Mouse (Mus musculus) adrenal gland, adult (tissue): ENCODE measurements around the gene Gm3839.
"Not testable (repeated sequence)": the region's sequence is repeated elsewhere in the genome, so short reads cannot be mapped to it uniquely, and the experiment has no call there.

Source experiments
- DNase-seq, 2 experiments: peaks; one replicate each; pipeline ENCODE4 v3.0.0; 2022 to 2023; ENCODE audit warnings: low spot score in 1 of 2; ENCODE audit not compliant: inconsistent age in 2 of 2

The Gm3839 gene

GRCm38 (mm10) chr14:11356626-11357025, at the start of gene Gm3839:
TSS of gene Gm3839 (minus strand) at chr14:11356726.
- DNase-seq = not testable (repeated sequence)

DNA sequence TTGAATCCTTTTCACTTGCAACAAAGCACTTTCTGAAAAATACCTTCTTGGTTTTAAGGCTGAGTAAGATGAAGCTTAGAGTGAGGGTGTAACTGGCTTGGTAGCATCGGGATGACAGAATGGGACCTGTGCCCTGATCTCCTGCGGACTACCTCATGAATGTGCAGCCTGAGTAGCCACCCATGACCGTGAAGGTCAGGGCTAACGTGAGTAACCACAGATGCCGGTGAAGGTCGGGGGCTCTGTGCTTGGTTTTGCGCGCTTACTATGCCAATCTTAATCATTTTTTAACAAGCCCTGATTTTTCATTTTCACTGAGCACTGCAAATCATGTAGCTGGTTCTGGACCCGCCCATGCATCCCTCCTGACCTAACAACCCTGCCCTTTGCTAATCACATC, 49.1 kb upstream of the Gm3839 start:
- peak; percentile 31 to 72 for DNase-seq

DNA sequence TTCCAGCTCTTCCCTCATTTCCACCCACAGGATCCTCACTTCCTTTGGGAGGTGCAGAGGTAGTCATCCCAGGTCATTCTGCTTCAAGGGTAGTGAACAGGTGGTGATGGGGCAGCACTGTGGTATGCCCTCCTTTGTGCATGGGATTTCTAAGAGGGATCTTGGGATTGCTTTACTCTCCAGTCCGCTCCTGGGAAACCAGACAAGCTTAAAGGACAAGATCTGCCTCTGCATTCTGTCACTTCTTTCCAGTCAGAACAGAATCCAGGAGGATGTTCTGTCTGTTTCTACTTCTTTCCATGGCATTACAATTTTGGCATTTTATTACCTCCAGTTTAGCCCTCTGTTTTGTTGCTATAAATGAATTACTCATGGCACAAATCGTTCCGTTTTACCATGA, 21.3 kb upstream of the Gm3839 start:
- no peak for DNase-seq

- DNase-seq = no peak
Observed at GRCm38 (mm10) chr14:11375225-11375624, 18.7 kb upstream of the Gm3839 start.

- DNase-seq = no peak
Observed at GRCm38 (mm10) chr14:11346086-11346485, 10.4 kb downstream of the Gm3839 start.

DNA sequence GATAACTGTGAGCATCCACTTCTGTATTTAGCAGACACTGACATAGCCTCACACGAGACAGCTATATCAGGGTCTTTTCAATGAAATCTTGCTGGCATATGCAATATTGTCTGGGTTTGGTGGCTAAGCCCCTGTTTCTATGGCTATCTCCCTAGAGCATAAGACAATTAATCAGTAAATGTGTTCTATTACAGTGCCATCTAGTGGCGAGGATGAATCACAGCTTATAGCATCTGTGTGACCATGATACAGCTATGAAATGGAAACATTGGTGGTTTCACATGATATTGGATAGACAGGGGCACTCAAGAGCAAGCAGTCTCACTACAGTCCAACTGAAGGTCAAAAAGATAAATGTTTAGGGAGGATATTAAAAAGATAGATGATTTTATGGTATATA, 26.5 kb downstream of the Gm3839 start:
- peak in 1 of 2 experiments; percentile 33 for DNase-seq

GRCm38 (mm10) chr14:11307079-11307478, 49.4 kb downstream of the Gm3839 start:
- peak in 1 of 2 experiments; percentile 61 for DNase-seq

- DNase-seq = not testable (repeated sequence)
Observed at GRCm38 (mm10) chr14:11287956-11288355, 68.6 kb downstream of the Gm3839 start.

DNA sequence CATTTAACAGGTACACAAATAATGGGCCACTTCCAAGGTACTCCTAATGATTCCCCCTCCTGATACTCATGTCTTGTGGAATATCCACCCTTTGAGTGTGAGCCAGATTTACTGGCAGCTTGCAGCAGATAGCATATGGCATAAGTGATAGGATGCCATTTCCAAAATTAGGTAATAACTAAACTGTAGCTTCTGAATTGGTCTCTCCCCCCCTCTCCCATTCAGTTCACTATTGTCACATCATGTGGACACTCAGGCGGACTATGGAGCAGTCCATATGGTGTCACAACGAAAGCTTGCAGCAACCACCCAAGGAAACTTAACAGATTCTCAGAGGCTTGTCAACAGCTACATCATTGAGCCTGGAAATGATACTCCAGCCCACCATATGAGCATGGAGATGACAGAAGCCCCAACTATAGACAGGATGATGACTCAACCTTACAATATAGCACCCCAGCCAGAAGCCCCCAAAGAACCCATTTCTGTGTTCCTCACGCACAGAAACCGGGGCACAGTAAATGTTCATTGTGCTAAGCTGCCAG, 99.3 kb downstream of the Gm3839 start:
- no peak for DNase-seq

DNA sequence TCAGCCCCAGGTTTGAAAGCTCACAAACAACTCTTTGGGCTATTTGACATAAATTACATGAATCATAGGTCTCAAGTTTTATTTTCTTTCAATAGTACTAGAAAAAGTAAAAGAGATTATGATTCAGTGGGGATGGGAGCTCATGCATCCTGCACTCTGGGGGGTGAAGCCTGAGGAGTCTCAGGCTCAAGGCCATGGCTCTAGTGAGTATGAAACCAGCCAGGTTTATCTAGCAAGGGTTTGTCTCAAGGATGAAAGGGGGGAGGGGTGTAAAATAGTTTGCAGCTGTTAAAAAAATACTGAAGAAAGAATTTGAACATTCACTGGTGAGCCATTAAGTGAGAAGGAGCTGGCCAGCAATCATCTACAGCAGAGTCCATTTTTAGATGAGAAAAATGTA, 108.5 kb downstream of the Gm3839 start:
- DNase-seq = peak in 1 of 2 experiments; percentile 19

- peak in 1 of 2 experiments; percentile 67 for DNase-seq
Observed at GRCm38 (mm10) chr14:11244546-11244945, 112.0 kb downstream of the Gm3839 start.

DNA sequence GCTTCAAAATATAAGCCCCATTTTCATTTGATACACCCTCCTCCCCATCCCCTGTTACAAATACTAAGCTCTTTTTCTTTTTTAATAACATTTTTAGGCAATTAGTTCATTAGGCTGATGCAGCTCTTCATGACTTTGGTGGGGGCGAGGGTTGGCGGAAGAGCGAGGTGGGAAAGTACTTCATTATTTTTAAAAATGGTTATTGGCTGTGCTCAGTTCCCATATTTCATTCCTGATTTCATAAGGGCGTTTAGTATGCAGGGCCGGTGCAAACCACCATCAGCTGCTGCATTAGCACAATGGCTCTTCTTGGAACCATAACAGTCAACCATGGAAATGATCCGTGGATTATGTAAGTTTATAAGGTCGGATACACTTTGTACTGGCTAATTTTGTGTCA, 124.4 kb downstream of the Gm3839 start:
- no peak for DNase-seq
